Mouse (Mus musculus) ovary, postnatal 10 days (tissue): ENCODE data around the gene Tfcp2l1.

Source experiments
- DNase-seq: peaks from one replicate; pipeline ENCODE4 v3.0.0; 2022; ENCODE audit warnings: low spot score

Tfcp2l1 gene

DNA sequence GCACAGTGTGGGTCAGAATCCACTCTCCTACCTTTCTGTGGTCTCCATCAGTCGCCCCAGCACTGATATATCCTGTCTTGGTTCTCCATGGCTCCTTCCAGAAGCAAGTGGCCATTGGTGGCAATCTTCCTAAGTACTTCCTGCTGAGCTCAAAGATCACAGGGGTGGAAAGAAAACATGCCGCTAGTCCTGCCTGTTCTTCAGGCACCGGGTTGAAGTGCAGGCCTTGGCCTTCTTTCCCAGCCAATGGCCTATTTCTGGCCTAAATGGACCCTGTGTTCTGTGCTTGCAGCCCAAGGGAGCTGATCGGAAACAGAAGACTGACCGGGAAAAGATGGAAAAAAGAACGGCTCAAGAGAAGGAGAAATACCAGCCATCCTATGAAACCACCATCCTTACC is 31.0 kb downstream of the Tfcp2l1 start:
- DNase-seq, result no peak

DNA sequence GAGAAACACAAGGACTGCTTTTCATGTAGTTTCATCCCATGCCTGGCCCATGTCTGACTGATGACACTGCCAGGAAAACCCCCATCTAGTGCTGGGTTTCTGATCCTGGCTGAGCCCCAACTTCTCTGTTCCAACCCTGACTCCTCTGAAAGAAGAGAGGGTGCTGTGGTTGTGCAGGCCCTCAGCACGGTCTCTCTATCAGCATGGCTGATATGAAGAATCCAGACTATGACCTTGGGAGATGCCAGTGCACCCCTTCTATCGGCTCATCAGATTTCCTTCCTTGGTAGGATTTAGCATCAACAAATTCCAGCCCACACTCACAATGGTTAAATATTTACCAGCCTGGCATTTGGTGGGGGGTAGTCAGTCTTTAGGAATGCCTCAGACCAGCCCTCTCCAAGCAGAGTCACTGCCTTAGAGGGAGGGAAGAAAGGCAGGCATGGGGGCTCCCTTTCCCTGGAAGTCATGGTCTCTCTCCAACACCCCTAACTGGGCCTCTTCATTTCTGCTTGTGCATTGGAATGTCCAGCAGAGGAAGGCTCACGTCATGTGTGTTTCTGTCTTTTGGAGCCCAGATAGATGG is 33.2 kb downstream of the Tfcp2l1 start:
- no peak for DNase-seq

DNA sequence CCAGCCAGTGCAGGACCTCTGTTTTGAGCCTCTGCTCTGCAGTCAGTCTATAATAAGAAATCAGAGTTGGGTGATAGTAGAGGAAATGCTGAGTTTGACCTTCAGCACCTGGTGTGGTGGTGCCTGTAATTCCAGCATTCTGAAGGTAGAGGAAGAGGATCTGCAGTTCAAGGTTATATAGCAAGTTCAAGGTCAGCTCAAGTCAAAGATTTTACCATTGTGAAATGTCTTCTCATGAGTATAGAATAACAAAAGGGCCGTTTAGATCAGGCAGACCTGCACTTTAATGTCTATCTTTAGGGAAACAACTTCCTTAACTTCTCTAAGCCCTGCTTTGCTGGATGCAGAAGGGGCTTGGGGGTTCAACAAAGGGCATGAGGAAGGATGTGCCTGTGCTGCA is 35.3 kb downstream of the Tfcp2l1 start:
- no peak for DNase-seq

DNA sequence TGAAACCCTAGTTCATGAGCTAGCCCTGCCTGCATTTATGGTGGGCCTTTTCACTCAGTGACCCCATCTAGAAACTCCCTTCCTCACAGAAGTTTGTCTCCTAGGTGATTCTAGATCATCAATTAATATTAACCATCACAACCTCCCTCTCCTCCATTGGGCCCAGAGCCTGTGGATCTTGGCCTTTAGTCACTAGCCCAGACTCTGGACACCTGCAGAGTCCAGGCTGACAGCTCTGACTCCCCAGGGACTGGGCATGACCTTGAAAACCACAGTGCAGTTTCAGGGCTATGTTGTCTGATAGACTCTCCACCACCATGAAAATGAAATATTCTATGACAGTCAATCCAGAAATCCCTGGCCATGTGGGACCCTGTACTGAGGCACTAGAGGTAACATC is 39.8 kb downstream of the Tfcp2l1 start:
- DNase-seq, result no peak

DNA sequence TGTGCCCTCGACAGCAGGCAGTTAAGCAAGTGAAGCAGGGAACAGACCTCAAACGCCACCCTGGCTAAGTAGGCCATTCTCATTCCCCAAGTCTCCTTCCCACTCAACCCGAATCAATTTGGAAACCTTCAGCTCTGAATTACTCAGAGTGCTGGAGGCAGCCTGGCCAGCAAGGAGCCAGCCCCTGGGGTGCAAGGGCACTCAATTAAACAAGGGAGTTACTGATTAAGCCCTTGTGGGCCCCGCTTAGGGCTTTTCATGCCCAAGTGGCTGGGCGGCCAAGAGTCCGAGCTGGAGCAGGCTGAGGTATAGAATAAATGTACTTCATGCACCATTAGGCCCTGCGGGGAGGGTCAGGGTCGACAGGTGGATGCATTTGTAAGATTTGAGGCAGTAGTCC is 44.5 kb downstream of the Tfcp2l1 start:
- no peak for DNase-seq

DNA sequence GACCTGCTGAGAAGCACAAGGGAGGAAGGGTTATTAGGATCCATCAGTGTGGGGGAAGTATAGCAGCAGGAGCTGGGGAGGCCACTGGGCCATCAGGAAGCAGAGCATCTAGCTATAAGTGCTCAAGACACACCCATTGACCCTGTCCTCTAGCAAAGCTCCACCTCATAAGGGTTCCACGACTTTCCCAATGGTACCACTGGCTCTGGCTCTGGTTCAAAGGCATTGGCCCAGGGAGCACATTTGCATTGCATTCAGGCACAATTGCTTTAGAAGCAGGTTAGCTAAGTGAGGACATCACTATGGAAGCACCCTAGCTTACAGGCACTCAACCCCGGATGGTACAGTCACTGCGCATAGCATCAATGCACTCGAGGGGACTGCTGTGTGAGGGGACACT is 46.4 kb downstream of the Tfcp2l1 start:
- no peak for DNase-seq

DNA sequence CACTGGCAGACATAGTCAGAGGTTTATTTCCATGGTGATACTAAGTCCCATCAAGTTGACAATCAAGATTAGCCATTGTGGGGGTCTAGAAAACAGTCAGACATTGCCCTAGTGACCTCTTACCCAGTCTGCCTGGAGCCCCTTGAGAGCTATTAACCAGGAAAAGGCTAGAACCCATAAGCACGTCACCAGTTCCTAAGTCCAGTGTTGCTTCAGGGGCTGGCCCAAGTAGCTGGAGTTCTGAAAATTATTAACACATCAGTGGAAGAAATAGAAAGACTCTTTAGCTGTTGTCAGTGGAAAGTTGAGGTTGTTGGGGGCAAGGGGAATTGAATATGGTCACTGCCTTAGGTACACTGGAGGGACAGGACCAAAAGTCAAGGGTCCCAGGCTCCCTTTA is 54.2 kb downstream of the Tfcp2l1 start:
- no peak for DNase-seq

DNA sequence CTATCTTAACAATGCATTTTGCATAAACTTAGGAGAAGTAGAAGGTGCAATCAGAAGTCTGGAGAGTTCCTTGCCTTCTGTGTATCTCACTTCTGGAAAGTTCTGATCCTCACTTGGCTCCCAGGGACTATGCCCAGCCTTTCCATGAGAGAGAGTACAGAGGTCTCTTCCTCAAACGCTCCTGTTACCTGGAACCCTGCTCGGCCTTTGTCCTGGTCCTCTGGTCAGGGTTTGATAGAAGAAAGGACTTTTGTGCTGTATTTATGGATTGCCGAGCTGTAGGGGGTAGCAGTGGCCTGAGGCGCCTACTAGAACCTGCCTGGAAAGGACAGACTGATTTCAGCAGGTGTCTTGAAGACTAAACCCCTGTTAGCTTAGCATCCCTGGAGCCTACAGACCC is 55.9 kb downstream of the Tfcp2l1 start:
- no peak for DNase-seq

DNA sequence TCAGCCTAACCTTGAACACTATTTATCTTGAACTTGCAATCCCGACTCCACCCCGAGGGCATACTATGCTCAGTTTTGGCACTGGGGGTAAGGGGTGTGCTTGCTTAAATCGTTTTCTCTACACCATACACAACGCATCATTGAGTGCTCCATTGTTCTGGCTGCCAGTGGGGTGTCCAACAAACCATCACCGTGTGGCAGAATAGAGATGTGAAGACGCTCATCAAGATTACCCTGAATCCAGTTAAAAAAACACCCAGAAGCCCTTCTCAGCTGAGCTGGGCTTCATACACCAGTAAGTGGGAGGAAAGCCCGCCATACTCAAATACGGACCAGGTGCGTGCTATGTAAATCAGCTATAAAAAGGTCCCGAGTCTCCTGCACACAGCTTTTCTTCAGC is 60.0 kb downstream of the Tfcp2l1 start:
- no peak for DNase-seq

DNA sequence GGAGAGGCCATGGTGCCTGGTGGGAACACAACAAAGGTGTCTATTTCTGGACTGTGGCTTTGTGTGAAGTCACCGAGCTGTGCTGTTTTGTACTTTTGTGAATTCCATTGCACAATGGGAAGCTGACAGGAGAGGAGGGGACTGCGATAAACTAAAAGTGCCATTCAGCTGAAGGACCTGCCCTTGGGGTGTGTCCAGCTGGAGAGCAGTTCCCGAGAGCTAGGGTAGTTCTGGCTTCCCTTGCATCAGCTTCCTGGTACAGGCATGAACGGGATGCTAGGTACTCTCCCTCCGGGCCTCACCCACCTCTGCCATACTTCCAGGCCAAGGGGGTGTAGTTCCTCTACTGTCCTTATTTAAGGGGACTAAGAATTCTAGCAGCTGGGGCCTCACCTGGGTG is 62.1 kb downstream of the Tfcp2l1 start:
- DNase-seq, result no peak

DNA sequence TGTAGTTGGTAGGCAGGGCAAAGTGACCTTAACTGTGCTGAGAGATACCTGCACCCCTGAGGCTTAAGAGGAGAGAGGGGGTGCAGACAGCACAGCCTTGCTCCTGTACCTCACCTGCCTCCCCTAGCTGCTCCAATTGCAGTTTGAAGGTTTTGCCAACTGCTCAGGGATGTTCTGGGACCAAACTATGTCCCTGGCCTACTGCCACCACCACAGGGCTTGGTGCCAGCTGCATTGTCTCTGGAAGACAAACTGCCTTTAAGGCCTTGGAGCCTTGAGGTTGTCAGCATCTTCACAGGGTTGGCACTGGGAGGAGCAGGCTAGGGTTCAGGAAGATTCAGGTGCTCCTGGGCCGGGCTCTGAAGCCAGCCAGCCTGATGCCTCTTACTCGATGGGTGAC is 66.7 kb downstream of the Tfcp2l1 start:
- peak; percentile 18 for DNase-seq

DNA sequence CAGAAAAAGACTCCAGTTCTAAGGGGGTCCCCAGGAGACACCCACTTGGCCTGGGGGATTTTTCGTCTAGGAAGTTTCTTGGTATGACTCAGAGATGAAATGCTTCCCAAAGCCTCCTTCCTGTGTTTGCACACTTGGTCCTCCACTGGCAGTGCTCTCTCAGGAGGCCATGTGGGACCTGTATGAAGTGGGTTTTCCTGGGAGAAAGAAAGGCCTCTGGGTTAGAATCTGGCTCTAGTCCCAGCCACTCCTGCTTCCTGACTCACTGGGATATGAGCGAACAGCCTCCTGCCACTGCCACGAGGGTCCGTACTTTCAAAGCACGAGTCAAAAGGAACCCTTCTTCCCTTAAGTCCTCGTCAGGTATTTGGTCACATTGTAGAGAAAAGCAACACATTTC is 70.2 kb downstream of the Tfcp2l1 start:
- DNase-seq, result no peak

DNA sequence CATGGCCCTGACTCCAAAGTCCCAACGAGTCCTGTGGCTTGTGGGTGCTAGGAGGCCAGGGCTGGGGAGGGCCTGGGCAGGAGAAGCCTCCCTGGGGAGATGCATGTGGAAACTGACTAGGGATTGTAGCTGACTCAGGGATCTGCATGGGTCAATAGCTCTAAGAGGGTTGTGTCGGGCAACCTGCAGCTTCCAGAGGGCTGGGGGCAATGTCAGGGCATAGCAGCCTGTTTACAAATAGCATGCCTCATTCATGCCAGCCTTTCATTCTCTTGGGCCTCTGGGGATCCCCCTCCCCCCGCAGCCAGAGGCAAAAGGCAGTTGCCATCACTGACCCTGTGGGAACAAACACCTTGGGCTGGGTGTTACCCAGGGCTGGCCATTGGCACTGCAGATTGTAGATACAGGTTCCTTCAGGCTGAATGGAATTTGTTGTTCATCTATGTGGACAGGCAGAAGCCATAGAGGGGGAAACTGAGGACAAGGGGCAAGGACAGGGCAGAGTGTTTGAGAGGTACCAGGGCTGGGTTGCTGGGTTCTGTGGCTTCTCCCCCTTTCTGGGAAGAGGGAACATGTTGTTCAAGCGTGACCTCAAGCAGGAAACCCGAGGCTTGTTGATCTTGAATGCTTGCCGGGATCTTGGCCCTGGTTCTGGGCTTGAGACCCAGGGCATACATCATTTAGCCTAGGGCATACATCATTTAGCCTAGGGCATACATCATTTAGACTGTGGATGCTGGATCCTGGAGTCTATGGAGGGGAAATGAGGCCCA is 71.6 kb downstream of the Tfcp2l1 start:
- DNase-seq, result no peak

DNA sequence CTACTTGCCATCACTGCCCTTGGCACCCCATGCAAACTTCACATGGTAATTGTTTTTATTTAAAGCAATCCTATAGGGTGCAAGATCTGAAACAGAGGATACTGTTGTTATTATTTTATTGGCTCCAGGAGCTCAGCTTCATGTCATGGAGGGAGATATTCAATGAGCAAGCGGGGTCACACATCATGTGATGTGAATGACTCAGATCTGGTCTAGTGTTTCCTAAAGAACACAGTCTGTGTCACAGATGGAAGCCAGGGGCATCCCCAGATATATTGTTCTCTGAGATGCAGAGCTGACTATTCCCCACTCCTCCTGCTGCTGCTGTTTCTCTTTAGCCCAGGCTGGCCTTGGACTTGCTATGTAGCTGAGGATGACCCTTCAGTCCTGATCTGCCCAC is 72.2 kb downstream of the Tfcp2l1 start:
- no peak for DNase-seq

DNA sequence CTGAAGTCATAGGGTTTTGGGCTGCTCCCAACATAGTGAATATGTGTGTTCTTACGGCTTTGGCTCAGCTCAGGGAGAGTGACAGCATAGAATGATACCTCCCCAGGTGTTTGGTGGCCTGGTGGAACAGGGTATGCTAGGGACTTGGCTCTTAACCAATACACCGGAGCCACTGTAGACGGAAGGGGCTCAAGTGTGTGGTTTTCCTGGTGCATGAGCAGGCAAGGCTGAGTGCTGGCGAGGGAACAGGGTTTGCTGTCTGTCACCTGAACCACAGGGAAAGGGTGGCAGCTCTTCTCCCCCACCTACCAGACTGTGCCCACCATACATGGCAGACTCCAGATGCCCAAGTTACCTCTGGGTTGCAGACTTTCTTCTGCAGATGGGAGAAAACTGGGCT is 83.9 kb downstream of the Tfcp2l1 start:
- no peak for DNase-seq

DNA sequence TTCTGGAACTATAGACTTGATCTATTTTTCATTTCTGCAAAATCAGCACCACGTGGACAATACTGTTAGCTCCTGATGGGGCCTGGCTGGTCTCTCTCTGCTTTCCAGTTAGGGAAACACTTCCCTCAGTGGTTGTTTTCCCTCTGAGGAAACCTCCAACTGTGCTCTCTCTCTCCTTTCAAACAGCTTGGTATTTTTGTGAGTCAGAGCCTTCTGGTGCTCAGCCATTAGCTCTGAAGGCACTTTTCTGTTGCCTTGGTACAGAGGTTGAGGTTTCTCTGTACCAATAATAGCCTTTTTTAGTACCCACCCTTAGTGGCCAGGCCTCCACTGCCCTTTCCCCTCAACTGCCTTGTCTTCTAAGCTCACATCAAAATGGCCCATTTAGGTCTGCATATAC is 88.5 kb downstream of the Tfcp2l1 start:
- DNase-seq, result no peak

DNA sequence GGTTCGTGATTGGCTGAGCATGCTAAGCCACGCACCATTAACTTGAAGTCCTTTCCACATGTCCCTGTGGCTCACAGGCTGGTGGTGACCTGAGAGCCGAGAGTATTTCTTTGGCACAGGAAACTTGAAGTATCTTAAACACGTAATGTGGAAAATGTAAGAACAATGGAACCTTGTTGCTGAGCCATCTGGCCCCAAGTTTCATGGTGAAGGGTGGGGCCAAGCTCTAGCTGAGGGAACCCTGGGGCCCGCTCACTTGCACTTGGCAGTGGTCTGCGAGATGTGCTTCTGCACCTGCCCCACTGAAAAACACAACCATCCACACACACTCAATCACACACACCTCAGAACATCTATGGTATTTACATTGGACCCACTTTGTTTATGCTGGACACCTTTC is 90.3 kb downstream of the Tfcp2l1 start:
- DNase-seq, result no peak

DNA sequence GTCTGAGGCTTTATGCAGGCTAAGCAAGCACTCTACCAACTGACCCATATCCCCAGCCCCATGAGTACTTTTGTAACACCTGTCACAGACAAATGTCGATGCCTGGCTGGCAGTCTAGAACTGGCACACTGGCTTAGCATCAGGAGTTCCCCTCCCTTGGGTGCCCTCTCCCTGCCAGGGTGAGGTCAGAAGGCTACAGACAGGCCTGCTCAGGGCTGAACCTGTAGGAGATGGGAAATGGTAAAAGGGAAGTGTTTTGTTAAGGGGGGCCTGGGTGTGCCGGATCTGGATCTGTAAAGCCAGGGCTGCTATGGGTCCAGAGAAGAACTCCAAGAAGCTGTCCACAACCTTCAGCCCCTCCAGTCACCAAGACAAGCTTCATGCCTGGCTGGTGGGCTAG is 92.0 kb downstream of the Tfcp2l1 start:
- no peak for DNase-seq

DNA sequence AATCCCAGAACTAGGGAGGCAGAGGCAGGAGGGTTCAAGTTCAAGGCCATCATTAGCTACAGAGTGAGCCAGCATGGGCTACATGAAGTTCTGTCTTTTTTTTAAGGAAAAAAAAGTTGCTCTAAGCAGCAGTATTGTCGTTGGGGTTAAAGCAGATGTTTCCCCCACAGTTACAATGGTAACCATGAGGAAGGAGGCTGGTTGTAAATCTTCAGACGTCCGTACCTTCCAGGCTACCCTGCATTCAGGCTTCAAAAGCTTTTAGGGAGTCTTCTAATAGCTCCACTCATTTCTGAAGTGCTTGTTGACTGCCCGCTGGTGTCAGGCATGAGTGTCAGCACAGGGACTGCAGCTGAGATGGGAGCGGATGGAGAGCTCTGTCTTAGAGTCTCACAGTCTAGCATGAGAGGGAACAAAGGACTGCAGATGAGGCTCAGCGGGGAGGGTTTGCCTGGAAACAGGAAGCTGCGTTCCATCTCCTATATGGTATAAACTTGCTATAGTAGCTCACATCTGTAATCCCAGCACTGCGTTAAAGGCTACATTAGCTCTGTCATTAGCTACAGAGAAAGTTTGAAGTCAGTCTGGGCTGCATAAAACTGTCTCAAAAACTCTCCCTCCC is 92.8 kb downstream of the Tfcp2l1 start:
- no peak for DNase-seq

DNA sequence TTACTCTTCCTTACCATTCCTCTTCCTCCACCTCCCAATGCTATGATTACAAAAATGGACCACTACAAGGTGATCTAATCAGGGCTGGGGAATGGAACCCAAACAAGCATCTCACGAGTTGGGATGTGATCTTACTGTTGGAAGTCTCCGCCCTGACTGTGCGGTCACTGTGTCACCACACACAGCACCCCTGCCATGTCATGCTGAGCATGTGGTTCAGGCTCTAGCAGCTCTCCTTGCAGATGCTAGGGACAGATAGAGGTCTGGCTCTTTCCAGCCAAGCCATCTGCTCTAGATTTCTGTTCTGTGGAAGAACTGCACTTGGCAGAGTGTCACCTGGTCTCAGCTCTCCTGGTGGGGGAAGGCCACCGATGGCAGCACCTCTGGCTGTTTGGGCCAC is 99.3 kb downstream of the Tfcp2l1 start:
- DNase-seq, result no peak

DNA sequence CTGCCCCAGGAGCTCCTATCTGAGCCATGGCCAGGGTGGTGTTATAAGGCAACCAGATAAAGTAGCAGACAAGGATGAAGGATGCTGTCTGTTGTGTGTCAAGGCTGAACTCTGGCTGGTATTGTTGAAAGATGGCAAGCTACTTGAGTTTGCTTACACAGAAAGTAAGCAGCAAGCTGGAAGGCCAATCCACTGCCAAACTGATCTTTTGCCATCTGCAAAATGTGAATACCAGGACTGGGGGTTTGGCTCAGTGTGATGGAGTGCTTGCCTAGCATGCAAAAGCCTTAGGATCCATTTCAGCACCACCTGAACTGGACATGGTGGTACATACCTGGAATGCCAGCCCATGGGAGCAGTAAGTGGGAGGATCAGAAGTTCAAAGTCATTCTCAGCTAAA is 101.1 kb downstream of the Tfcp2l1 start:
- no peak for DNase-seq
